Mouse (Mus musculus): Measurements from ENCODE around the gene Npas3. TPM values are rescaled to one million over a fixed set of nuclear protein-coding genes. Genes with fewer than 3 reads are reported as not detected.

Npas3 gene
- total RNA-seq, 2 experiments from 2014 or later: 43.7 to 47.4 TPM

DNA sequence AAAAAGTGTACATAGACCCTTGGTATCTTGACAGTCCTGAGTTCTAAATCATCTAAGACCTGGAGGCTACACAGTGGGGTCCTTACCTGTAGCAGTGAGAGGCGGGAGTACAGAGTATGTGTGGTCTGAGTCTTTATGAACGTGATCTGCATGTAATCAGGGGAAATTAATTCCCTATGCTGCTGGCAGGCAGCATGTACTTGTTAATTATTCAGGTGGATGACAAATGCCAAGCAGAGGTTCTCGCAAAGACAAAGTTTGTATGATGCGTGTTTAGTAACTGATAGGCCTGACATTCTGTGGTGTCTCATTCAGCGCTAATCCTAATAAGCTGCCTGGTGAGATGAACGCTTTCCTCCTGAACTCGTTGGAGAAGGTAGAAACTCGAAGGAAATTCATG, 136.4 kb downstream of the Npas3 start:
- intact Hi-C loops (cut with DNase I): no loop called here
- DNase-seq: no peak

GRCm38 (mm10) chr12:53405856-53406255, 157.4 kb downstream of the Npas3 start:
- DNase-seq: peak; percentile 18
- intact Hi-C loops (cut with DNase I): no loop called here

DNA sequence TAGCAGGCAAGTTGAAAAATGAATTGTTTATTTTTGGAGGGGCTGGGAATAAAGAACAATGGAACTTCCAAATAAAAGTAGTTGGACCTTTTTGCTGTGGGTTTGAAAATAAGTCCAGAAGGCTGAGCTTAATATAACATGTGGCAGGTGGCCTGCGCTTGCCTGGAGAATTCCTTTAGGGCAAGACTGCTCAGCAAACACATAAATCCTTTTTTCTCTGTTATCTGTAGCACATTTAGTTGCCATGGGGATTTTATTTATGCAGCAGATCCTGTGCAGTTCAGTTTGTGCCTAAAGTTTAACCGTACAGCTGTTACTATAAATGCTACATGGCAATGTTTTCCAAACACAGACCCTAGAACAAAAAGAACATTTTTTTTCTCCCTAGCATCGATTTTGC, 159.3 kb downstream of the Npas3 start:
- DNase-seq: no peak

DNA sequence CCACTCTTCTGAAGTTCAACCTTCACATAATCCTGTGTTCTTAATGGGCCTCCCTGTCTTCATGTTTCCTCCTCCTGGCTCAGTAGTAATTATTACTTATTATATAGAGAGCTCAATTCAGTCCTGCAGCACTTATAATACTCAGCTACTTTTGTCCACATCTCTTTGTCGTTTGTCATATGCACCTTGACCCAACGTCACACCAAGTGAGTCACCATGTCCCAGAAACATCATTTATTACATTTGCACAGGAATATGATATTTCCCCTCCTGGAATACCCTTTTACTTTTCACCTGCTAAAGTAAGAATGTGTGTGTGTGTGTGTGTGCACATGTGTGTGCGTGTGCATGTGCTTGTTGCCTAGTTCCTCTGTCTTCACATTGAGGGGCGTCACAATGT, 161.2 kb downstream of the Npas3 start:
- intact Hi-C loops (cut with DNase I): no loop called here
- DNase-seq: no peak

More for the DNA sequence above, 159.3 kb downstream of the Npas3 start:
- intact Hi-C loops (cut with DNase I): no loop called here

DNA sequence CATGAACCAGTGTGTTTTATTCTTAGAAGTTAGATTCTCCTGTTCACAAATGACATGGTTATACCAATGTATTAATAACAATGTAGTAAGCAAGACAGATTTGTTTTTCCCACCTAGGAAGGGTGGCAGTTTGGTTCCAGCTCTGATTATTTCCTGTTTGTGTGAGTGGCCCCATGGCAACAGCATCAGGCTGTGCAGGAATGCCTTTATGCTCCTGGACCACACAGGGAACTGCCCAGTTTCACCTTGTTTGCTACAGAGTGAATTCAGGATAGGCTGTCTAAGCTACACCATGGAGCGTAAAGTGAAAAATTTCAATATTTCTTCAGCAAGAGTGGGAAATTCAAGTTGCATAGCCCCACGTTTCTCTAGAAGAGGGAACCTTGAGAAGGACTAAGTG, 162.2 kb downstream of the Npas3 start:
- intact Hi-C loops (cut with DNase I): no loop called here
- no peak for DNase-seq

GRCm38 (mm10) chr12:53416096-53416495, 167.6 kb downstream of the Npas3 start:
- intact Hi-C loops (cut with DNase I): no loop called here
- DNase-seq: peak; percentile 27

GRCm38 (mm10) chr12:53421701-53422100, 173.2 kb downstream of the Npas3 start:
- intact Hi-C loops (cut with DNase I): no loop called here
- no peak for DNase-seq

DNA sequence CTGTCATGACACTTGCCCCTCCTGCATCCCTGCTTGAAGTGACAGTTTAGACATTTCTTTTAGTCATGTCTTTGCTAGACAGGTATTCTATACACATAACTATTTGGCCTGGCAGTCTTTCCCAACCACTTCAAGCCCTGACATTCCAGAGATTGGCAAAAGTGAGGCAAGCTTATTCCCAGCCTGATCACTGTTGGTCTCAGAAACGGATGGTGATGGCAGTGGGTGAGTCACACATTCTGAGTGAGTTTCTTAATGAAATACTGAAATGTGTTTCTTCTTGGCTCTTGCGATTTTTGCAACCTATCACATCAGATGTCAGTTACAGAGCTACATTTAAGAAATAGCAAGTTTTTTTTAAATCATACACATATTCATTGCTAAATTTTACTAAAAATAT, 175.2 kb downstream of the Npas3 start:
- intact Hi-C loops (cut with DNase I): no loop called here
- DNase-seq: no peak

- intact Hi-C loops (cut with DNase I): no loop called here
Measured at GRCm38 (mm10) chr12:53426006-53426405, 177.5 kb downstream of the Npas3 start.

GRCm38 (mm10) chr12:53427153-53427552, 178.7 kb downstream of the Npas3 start:
- no peak for DNase-seq
- intact Hi-C loops (cut with DNase I): no loop called here

More at GRCm38 (mm10) chr12:53426006-53426405, 177.5 kb downstream of the Npas3 start:
- no peak for DNase-seq

DNA sequence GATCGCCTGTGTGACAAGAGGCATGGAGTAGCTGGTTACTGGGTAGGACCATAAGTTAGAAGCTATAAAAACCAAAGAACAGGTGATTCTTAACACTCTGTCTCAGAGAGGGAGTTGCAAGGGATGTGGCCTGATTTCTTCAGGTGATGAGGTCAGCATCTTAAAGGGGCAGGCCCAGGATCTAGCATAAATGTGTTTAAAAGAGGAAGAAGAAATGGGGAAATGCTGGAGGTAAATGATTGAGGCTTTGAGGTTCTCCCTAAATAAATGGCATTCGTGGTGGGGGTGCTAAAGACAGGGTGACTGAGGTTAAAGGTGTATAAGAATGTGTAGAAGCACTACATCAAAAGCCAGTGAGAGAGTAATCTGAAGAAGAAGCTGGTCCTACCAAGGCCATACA, 193.6 kb downstream of the Npas3 start:
- intact Hi-C loops (cut with DNase I): no loop called here
- DNase-seq: no peak

- peak; percentile 76 for DNase-seq
- intact Hi-C loops (cut with DNase I): no loop called here
Measured at GRCm38 (mm10) chr12:53447469-53447868, 199.0 kb downstream of the Npas3 start.

- peak; percentile 8 for DNase-seq
- intact Hi-C loops (cut with DNase I): no loop called here
Measured at GRCm38 (mm10) chr12:53448040-53448439, 199.6 kb downstream of the Npas3 start.

DNA sequence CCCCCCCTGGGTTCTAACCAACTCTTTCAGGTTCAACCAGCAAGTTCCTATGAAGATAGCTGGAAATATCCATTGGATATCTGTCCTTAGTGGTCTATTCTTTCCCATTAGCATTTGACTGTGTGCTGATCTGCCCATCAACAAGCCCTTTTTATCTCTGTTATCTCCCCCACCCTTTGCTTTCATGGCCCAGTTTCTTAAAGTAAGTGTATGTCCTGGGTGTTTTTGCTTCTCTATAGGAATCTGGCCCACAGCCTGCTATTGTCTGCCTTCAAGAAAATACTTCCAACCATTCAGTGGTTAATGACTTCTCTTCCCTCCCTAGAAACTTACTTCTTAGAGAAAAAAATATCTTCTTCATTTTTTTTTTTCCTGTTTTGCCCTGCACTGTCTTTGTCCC, 219.1 kb downstream of the Npas3 start:
- DNase-seq: no peak
- intact Hi-C loops (cut with DNase I): no loop called here

GRCm38 (mm10) chr12:53474486-53474885, 226.0 kb downstream of the Npas3 start:
- intact Hi-C loops (cut with DNase I): no loop called here
- no peak for DNase-seq

DNA sequence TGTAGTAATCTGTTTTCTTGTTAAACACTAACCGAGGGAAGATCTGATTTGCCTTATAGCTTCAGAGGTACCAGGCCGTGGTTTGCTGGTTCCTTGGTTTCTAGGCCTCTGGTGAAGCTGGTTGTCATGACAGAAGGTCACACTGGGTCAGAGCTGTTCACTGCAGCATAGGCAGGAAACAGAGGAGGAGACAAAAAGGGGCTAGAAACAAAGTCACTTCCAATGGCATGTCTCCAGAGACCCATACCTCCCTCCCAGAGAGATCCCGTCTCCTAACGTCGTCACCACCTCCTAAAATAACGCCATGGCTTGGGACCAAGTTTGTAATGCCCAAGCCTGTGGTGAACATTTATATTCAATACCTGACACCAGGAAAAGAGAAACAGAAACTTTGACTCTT, 236.4 kb downstream of the Npas3 start:
- DNase-seq: no peak
- intact Hi-C loops (cut with DNase I): no loop called here

- no peak for DNase-seq
- intact Hi-C loops (cut with DNase I): no loop called here
Measured at GRCm38 (mm10) chr12:53496386-53496785, 247.9 kb downstream of the Npas3 start.

DNA sequence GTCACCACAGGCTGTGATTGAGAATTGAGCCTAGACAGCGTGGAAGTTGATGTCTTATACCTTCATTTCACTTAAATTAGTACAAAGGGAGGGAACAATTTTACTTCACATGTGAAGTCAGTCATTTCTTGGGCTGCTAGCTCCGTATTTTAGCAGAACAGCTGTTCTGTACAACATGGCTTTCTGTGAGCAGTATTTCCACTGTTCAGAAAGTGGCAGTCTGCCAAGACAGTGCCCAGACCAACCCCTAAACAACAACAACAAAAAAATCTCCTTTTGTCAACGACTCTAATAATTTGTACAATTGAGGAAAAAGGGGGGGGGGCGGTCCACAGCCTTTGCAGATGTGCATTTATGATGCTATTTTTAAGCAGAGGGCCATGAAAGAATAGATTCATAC, 266.4 kb downstream of the Npas3 start:
- DNase-seq: no peak
- intact Hi-C loops (cut with DNase I): no loop called here

GRCm38 (mm10) chr12:53519556-53519955, 271.1 kb downstream of the Npas3 start:
- intact Hi-C loops (cut with DNase I): no loop called here
- DNase-seq: no peak

- intact Hi-C loops (cut with DNase I): no loop called here
- DNase-seq: no peak
Measured at GRCm38 (mm10) chr12:53522631-53523030, 274.2 kb downstream of the Npas3 start.

- no peak for DNase-seq
- intact Hi-C loops (cut with DNase I): no loop called here
Measured at GRCm38 (mm10) chr12:53527046-53527445, 278.6 kb downstream of the Npas3 start.

DNA sequence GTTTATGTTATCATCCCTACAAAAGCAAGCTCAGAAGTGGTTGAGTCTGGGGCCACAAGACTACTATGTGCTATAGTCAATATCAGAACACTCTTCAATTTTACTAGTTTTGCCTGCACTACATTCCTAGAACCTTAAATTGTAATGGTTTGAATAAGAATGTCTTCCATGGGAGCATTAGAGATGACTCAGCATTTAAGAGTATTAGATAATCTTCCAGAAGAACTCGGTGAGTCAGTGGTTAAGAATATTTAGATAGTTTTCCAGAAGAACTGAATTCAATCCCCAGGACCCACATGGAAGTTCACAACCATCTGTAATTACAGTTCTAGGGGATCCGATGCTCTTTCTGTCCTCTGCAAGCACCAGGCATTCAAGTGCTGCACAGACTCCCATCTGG, 280.9 kb downstream of the Npas3 start:
- intact Hi-C loops (cut with DNase I): no loop called here
- no peak for DNase-seq

- no peak for DNase-seq
- intact Hi-C loops (cut with DNase I): no loop called here
Measured at GRCm38 (mm10) chr12:53536816-53537215, 288.3 kb downstream of the Npas3 start.

GRCm38 (mm10) chr12:53556359-53556758, 307.9 kb downstream of the Npas3 start:
- intact Hi-C loops (cut with DNase I): no loop called here
- no peak for DNase-seq

Data from left cerebral cortex, postnatal 4 days (tissue).